Mouse (Mus musculus) heart, embryonic 13.5 days (tissue): ENCODE data around the gene Rhbg. TPM values are rescaled to one million over a fixed set of nuclear protein-coding genes. Genes with fewer than 3 reads are reported as not detected.
"Not testable (repeated sequence)": the region's sequence is repeated elsewhere in the genome, so short reads cannot be mapped to it uniquely, and the experiment has no call there.

ENCODE experiments used
- ATAC-seq: fragments of 200-750 bp; cut with Nextera tagmentation; 2 replicates; pipeline ENCODE4 v1.8.0; 2017; ENCODE audit warnings: moderate TSS enrichment; ENCODE audit not compliant: insufficient number of reproducible peaks, low FRiP score, low TSS enrichment; ENCODE audit errors: extremely low read depth
- H3K27ac ChIP-seq: fragments of 300-500 bp; sonication (generic); replicated peaks from 2 replicates; pipeline ENCODE4 v1.5.1; 2015; ENCODE audit warnings: moderate library complexity, mild to moderate bottlenecking, inconsistent platforms
- H3K27me3 ChIP-seq: fragments of 300-500 bp; sonication (generic); replicated peaks from 2 replicates; pipeline ENCODE4 v1.6.1; 2015; ENCODE audit warnings: mild to moderate bottlenecking, inconsistent platforms
- H3K36me3 ChIP-seq: fragments of 300-500 bp; sonication (generic); 2 replicates; pipeline ENCODE4 v1.6.1; 2015; ENCODE audit warnings: mild to moderate bottlenecking, inconsistent platforms
- H3K4me1 ChIP-seq: fragments of 300-500 bp; sonication (generic); 2 replicates; pipeline ENCODE4 v1.6.1; 2015; ENCODE audit warnings: inconsistent platforms
- H3K4me2 ChIP-seq: fragments of 300-500 bp; sonication (generic); 2 replicates; pipeline ENCODE4 v1.6.1; 2015; ENCODE audit warnings: inconsistent platforms, mild to moderate bottlenecking, moderate library complexity
- H3K4me3 ChIP-seq: fragments of 300-500 bp; sonication (generic); 2 replicates; pipeline ENCODE4 v1.5.1; 2015; ENCODE audit warnings: moderate library complexity, mild to moderate bottlenecking, inconsistent platforms
- H3K9ac ChIP-seq: fragments of 300-500 bp; sonication (generic); 2 replicates; pipeline ENCODE4 v1.6.1; 2015; ENCODE audit warnings: inconsistent platforms, mild to moderate bottlenecking, moderate library complexity
- H3K9me3 ChIP-seq: fragments of 300-500 bp; sonication (generic); 2 replicates; pipeline ENCODE4 v1.6.1; 2016; ENCODE audit warnings: inconsistent platforms
- WGBS: fragments of 180-500 bp; shearing (Covaris S2); methylation state at CpG from one replicate; pipeline ENCODE4 v1.1.7; 2015; ENCODE audit warnings: mixed read lengths; 5-methylcytosine and 5-hydroxymethylcytosine counted together
- polyA plus RNA-seq: library from polyadenylated mRNA; unstranded; fragments of >200 nt; fragmentation: Nextera tagmentation; extraction: Ambion mirVana; gene quantifications from 2 replicates; pipeline ENCODE4 v1.2.1, GENCODE M21; 2015

Gene Rhbg
- 0.13 and 0.76 TPM in 2 replicates for polyA plus RNA-seq

GRCm38 (mm10) chr3:88254268-88254926 lies at the start of gene Rhbg:
Gene Rhbg, minus strand, starts transcription at chr3:88254709.
- H3K4me2 ChIP-seq: peak within 1 kb of the TSS; percentile 82
- peaks cover 9% of the 10 kb centered on the region for H3K4me1 ChIP-seq
- peaks cover 81% of the 10 kb centered on the region for H3K27me3 ChIP-seq
- H3K27ac ChIP-seq: no peak within 1 kb of the TSS
- H3K36me3 ChIP-seq: no peaks in the 10 kb centered on the region
- H3K4me3 ChIP-seq: peak within 1 kb of the TSS; percentile 57
- H3K9me3 ChIP-seq: no peaks in the 10 kb centered on the region
- peak within 1 kb of the TSS; percentile 75 for H3K9ac ChIP-seq
- WGBS: under 1% methylated on average over 34 of the region's 34 CpGs
- ATAC-seq: no peak

GRCm38 (mm10) chr3:88299172-88299571 lies 44.7 kb upstream of the Rhbg start:
- Histone ChIP-seq H3K4me3 (no peak overlapping the region), H3K4me2 (peak overlapping the region; percentile 86), H3K27me3 (no peaks in the 10 kb centered on the region), H3K9me3 (no peaks in the 10 kb centered on the region), H3K4me1 (peaks cover 27% of the 10 kb centered on the region), H3K27ac (no peak overlapping the region), H3K36me3 (peaks cover 52% of the 10 kb centered on the region), H3K9ac (no peak overlapping the region)
- 70% methylated on average over 1 of the region's 1 CpGs for WGBS
- ATAC-seq: no peak

- Histone ChIP-seq H3K4me3 (peak overlapping the region; percentile 67), H3K27me3 (no peaks in the 10 kb centered on the region), H3K4me1 (peaks cover 27% of the 10 kb centered on the region), H3K9me3 (no peaks in the 10 kb centered on the region), H3K27ac (peak overlapping the region; percentile 93), H3K4me2 (peak overlapping the region; percentile 86), H3K36me3 (peaks cover 36% of the 10 kb centered on the region), H3K9ac (peak overlapping the region; percentile 88)
- no peak for ATAC-seq
- WGBS: under 1% methylated on average over 30 of the region's 30 CpGs
These were observed 42.9 kb upstream of the Rhbg start for GRCm38 (mm10) chr3:88297321-88297851.

- peak; percentile 97 for ATAC-seq
- Histone ChIP-seq H3K4me3 (peak within 1 kb of the TSS; percentile 67), H3K9ac (peak within 1 kb of the TSS; percentile 88), H3K4me2 (peak within 1 kb of the TSS; percentile 86), H3K27me3 (no peaks in the 10 kb centered on the region), H3K4me1 (peaks cover 27% of the 10 kb centered on the region), H3K9me3 (no peaks in the 10 kb centered on the region), H3K36me3 (peaks cover 30% of the 10 kb centered on the region), H3K27ac (peak within 1 kb of the TSS; percentile 95)
- WGBS: under 1% methylated on average over 44 of the region's 44 CpGs
These were observed 42.2 kb upstream of the Rhbg start, which contains the start of the genes Tsacc and Cct3 for GRCm38 (mm10) chr3:88296561-88297318. Gene Tsacc, minus strand, starts transcription at chr3:88296999. Gene Cct3, plus strand, starts transcription at chr3:88297116.

GRCm38 (mm10) chr3:88296110-88296560 lies 41.6 kb upstream of the Rhbg start:
- Histone ChIP-seq H3K27ac (peak overlapping the region; percentile 95), H3K4me2 (peak overlapping the region; percentile 86), H3K36me3 (peaks cover 23% of the 10 kb centered on the region), H3K27me3 (no peaks in the 10 kb centered on the region), H3K4me3 (peak overlapping the region; percentile 67), H3K9me3 (no peaks in the 10 kb centered on the region), H3K4me1 (peaks cover 27% of the 10 kb centered on the region), H3K9ac (peak overlapping the region; percentile 81)
- no peak; the same call in 1 of the 2 replicates for ATAC-seq
- WGBS: 2% methylated on average over 12 of the region's 12 CpGs

GRCm38 (mm10) chr3:88295272-88295671 lies 40.8 kb upstream of the Rhbg start:
- peaks cover 27% of the 10 kb centered on the region for H3K4me1 ChIP-seq
- WGBS: 65% methylated on average over 1 of the region's 1 CpGs
- peak overlapping the region; percentile 81; the same call in 1 of the 2 replicates for H3K9ac ChIP-seq
- not testable (repeated sequence) for H3K27ac ChIP-seq, ATAC-seq, H3K9me3 ChIP-seq, H3K27me3 ChIP-seq
- peak overlapping the region; percentile 86 for H3K4me2 ChIP-seq
- H3K4me3 ChIP-seq: peak overlapping the region; percentile 67
- peaks cover 15% of the 10 kb centered on the region for H3K36me3 ChIP-seq

- no peak overlapping the region for H3K4me2 ChIP-seq
- no peak overlapping the region for H3K27ac ChIP-seq
- ATAC-seq: no peak
- H3K27me3 ChIP-seq: no peaks in the 10 kb centered on the region
- no peak overlapping the region for H3K4me3 ChIP-seq
- peaks cover 9% of the 10 kb centered on the region for H3K4me1 ChIP-seq
- 54% methylated on average over 4 of the region's 4 CpGs for WGBS
- H3K9me3 ChIP-seq: no peaks in the 10 kb centered on the region
- no peak overlapping the region for H3K9ac ChIP-seq
- no peaks in the 10 kb centered on the region; the same call in 1 of the 2 replicates for H3K36me3 ChIP-seq
These were observed 37.5 kb upstream of the Rhbg start for GRCm38 (mm10) chr3:88291970-88292369.

- H3K9me3 ChIP-seq, H3K4me1 ChIP-seq, H3K27me3 ChIP-seq, H3K4me2 ChIP-seq, ATAC-seq, H3K4me3 ChIP-seq, H3K27ac ChIP-seq, H3K9ac ChIP-seq: not testable (repeated sequence)
- peaks cover 15% of the 10 kb centered on the region for H3K36me3 ChIP-seq
- WGBS: 57% methylated on average over 8 of the region's 10 CpGs
These were observed 33.7 kb upstream of the Rhbg start for GRCm38 (mm10) chr3:88288133-88288713.

- peaks cover 15% of the 10 kb centered on the region for H3K36me3 ChIP-seq
- no peak within 1 kb of the TSS for H3K4me3 ChIP-seq
- 88% methylated on average over 4 of the region's 4 CpGs for WGBS
- H3K9ac ChIP-seq: no peak within 1 kb of the TSS
- no peaks in the 10 kb centered on the region for H3K27me3 ChIP-seq
- no peak within 1 kb of the TSS for H3K4me2 ChIP-seq
- ATAC-seq: no peak
- H3K27ac ChIP-seq: no peak within 1 kb of the TSS
- no peaks in the 10 kb centered on the region for H3K4me1 ChIP-seq
- no peaks in the 10 kb centered on the region for H3K9me3 ChIP-seq
These were observed 32.6 kb upstream of the Rhbg start, which contains the start of gene Gm38392 for GRCm38 (mm10) chr3:88287110-88287509. Gene Gm38392, minus strand, starts transcription at chr3:88287210.

- not testable (repeated sequence) for H3K4me3 ChIP-seq, H3K4me1 ChIP-seq, ATAC-seq, H3K4me2 ChIP-seq, H3K9ac ChIP-seq, H3K27ac ChIP-seq, H3K27me3 ChIP-seq, H3K9me3 ChIP-seq
- peaks cover 15% of the 10 kb centered on the region for H3K36me3 ChIP-seq
- no CpG with 5 or more reads among the region's 2 CpGs for WGBS
These were observed 31.0 kb upstream of the Rhbg start for GRCm38 (mm10) chr3:88285565-88285895.
